ENCODE assay signal across 15 mouse cellular contexts in the genomic region with DNA sequence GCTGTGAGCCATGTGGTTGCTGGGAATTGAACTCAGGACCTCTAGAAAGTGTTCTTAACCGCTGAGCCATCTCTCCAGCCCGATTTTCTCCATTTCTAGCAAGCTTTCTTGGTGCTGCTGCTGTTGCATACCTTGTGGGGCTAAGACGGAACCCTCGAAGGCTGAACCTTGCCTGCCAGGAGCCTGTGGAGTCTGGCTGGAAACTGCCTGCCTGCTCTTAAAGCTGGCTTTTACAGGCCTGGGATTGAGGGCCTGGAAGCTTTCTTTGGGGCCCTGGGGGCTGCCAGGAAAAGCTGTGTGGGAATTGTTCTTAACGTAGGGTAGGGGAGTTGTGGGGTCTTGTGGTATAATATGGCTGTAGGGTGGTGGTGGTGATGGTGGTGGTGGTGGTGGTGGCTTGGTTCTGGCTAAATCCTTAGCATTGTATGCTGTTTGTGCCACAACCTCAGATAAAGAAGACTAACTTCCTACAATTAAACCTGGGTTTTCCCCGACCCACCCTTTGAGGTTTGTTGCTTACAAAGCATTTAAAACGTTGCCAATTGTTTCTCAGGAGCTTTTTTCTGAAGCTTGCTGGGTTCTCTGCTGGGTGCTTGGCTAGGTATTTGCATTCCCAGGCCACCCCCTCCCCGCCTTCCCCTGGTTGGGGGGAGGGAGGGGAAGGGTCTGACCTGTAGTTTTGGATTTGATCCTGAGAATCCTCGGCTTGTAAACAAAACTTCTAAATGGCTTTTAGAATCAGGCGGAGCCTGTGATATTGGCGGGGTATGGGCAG. TPM values are rescaled to one million over a fixed set of nuclear protein-coding genes. Genes with fewer than 3 reads are reported as not detected.
A peak's percentile ranks its signal among the peaks of the same experiment; 100 is the strongest.
DNase-seq lines count a peak whose midpoint lies in the region; ATAC-seq and TF ChIP-seq lines count a peak whose summit lies in the region.
"Had no signal": no experiment of that assay in that cellular context is flagged by ENCODE, and none has a peak within 500 bp of the region (broad histone marks: within the 10 kb centered on the region; RNA-seq: fewer than 3 reads in every experiment).

No protein-coding gene starts in this region.

- H3K27me3 ChIP-seq in hindbrain, postnatal 0 days (ENCODE audit: insufficient read depth, low read length): no peaks in the 10 kb centered on the region
- H3K27me3 ChIP-seq in hindbrain, embryonic 14.5 days (ENCODE audit: control insufficient read depth, insufficient read depth, low read length): peaks cover 67% of the 10 kb centered on the region
- peaks cover 29% of the 10 kb centered on the region for H3K27me3 ChIP-seq in E14TG2a.4 (ENCODE audit: insufficient read depth, low read length)
- H3K27me3 ChIP-seq in limb, embryonic 11.5 days (ENCODE audit: control insufficient read depth, insufficient read depth, low read length): no peaks in the 10 kb centered on the region
- H3K27me3 ChIP-seq: embryonic facial prominence, embryonic 15.5 days had no signal

- peak overlapping the region; percentile 41; the same call in 1 of the 2 replicates for H3K27ac ChIP-seq in hindbrain, postnatal 0 days
- H3K27ac ChIP-seq in hindbrain, embryonic 14.5 days: no peak overlapping the region
- peak overlapping the region; percentile 15; the same call in 1 of the 2 replicates for H3K27ac ChIP-seq in limb, embryonic 11.5 days (replicated peaks; ENCODE audit: low read depth, low read length)
- H3K27ac ChIP-seq: embryonic facial prominence, embryonic 15.5 days had no signal

- no peak overlapping the region for H3K4me3 ChIP-seq in hindbrain, postnatal 0 days (ENCODE audit: low read length)
- H3K4me3 ChIP-seq in hindbrain, embryonic 14.5 days (replicated peaks; ENCODE audit: low read length): no peak overlapping the region
- 0 out of 2 replicates have a peak overlapping the region, but pooled peaks have one; percentile 20 for H3K4me3 ChIP-seq in E14TG2a.4 (replicated peaks; ENCODE audit: low read length)
- no peak overlapping the region for H3K4me3 ChIP-seq in limb, embryonic 11.5 days (ENCODE audit: low read depth, low read length)
- H3K4me3 ChIP-seq: embryonic facial prominence, embryonic 15.5 days; heart, embryonic 12.5 days had no signal

- DNase-seq in hindbrain, postnatal 0 days (ENCODE audit: low spot score): no peak
- no peak for DNase-seq in hindbrain, embryonic 14.5 days (ENCODE audit: low spot score)
- DNase-seq in ES-CJ7 (ENCODE audit: low read depth, low spot score): peak; percentile 78
- DNase-seq in limb, embryonic 11.5 days (ENCODE audit: low spot score): peak; percentile 42
- DNase-seq in adrenal gland, postnatal 10 days: no peak
- no peak for DNase-seq in right cerebral cortex, postnatal 10 days (ENCODE audit: low spot score in 2 of 2)
- DNase-seq: cerebellum, adult 9-10 months; liver had no signal

- WGBS in hindbrain, postnatal 0 days: 30% methylated on average over 11 of the region's 11 CpGs
- 19% methylated on average over 11 of the region's 11 CpGs for WGBS in hindbrain, embryonic 14.5 days
- whole genome bisulfite sequencing in limb, embryonic 11.5 days: 23% methylated on average over 11 of the region's 11 CpGs

- H3K36me3 ChIP-seq in hindbrain, postnatal 0 days (ENCODE audit: insufficient read depth, low read length): no peaks in the 10 kb centered on the region
- no peaks in the 10 kb centered on the region for H3K36me3 ChIP-seq in hindbrain, embryonic 14.5 days (replicated peaks; ENCODE audit: control insufficient read depth, insufficient read depth)
- no peaks in the 10 kb centered on the region for H3K36me3 ChIP-seq in E14TG2a.4 (ENCODE audit: insufficient read depth, low read length)
- H3K36me3 ChIP-seq in limb, embryonic 11.5 days (ENCODE audit: control insufficient read depth, insufficient read depth, low read length): no peaks in the 10 kb centered on the region
- H3K36me3 ChIP-seq: embryonic facial prominence, embryonic 15.5 days; G1E; heart, embryonic 12.5 days had no signal

- no peak overlapping the region for H3K9ac ChIP-seq in hindbrain, postnatal 0 days (replicated peaks; ENCODE audit: low read length)
- no peak overlapping the region for H3K9ac ChIP-seq in hindbrain, embryonic 14.5 days
- no peak overlapping the region for H3K9ac ChIP-seq in limb, embryonic 11.5 days (ENCODE audit: low read length)
- H3K9ac ChIP-seq: embryonic facial prominence, embryonic 15.5 days had no signal

- H3K9me3 ChIP-seq in hindbrain, postnatal 0 days (ENCODE audit: low read length): no peaks in the 10 kb centered on the region
- H3K9me3 ChIP-seq in hindbrain, embryonic 14.5 days (ENCODE audit: control insufficient read depth, low read length): no peaks in the 10 kb centered on the region
- H3K9me3 ChIP-seq in E14TG2a.4 (ENCODE audit: low read length): peaks cover 10% of the 10 kb centered on the region
- H3K9me3 ChIP-seq in limb, embryonic 11.5 days (ENCODE audit: control insufficient read depth, low read length): no peaks in the 10 kb centered on the region
- H3K9me3 ChIP-seq: embryonic facial prominence, embryonic 15.5 days; G1E; heart, embryonic 12.5 days had no signal

- 0 out of 2 replicates have a peak, but pooled peaks cover 5% of the 10 kb centered on the region for H3K4me1 ChIP-seq in hindbrain, postnatal 0 days (ENCODE audit: insufficient read depth, low read length)
- 0 out of 2 replicates have a peak, but pooled peaks cover 10% of the 10 kb centered on the region for H3K4me1 ChIP-seq in hindbrain, embryonic 14.5 days (replicated peaks; ENCODE audit: control insufficient read depth, insufficient read depth, low read length)
- peaks cover 44% of the 10 kb centered on the region for H3K4me1 ChIP-seq in E14TG2a.4 (replicated peaks; ENCODE audit: low read depth, low read length)
- H3K4me1 ChIP-seq in limb, embryonic 11.5 days (ENCODE audit: control insufficient read depth, insufficient read depth, low read length): peaks cover 56% of the 10 kb centered on the region

- H3K4me2 ChIP-seq in hindbrain, postnatal 0 days (ENCODE audit: low read depth, low read length): no peak overlapping the region
- H3K4me2 ChIP-seq in hindbrain, embryonic 14.5 days (replicated peaks): no peak overlapping the region
- no peak overlapping the region for H3K4me2 ChIP-seq in limb, embryonic 11.5 days (ENCODE audit: low read depth, severe bottlenecking)
- H3K4me2 ChIP-seq: embryonic facial prominence, embryonic 15.5 days; heart, embryonic 12.5 days had no signal

- ATAC-seq in hindbrain, postnatal 0 days: no peak
- ATAC-seq in hindbrain, embryonic 14.5 days (ENCODE audit: low FRiP score): no peak
- no peak for ATAC-seq in limb, embryonic 11.5 days (ENCODE audit: insufficient number of reproducible peaks, low FRiP score, low TSS enrichment, low read depth)
- ATAC-seq: activated CD4-positive, CD25-positive, alpha-beta regulatory T cell, adult 4 months; inflammation-experienced regulatory T-cells, adult 6 months; midbrain, embryonic 16.5 days had no signal

- no peak for TF ChIP-seq CTCF in hindbrain, postnatal 0 days (IDR thresholded peaks at IDR 0.05; ENCODE audit: low read depth)
- no peak for TF ChIP-seq CTCF in E14TG2a.4 (conservative IDR thresholded peaks at IDR 0.05; ENCODE audit: low read length)

RNA-seq across cellular contexts. Expression of a gene that starts 7.9 kb away (rescaled TPM):
- 32.1 and 33.5 TPM in 2 replicates for total RNA-seq in hindbrain, postnatal 0 days (2014; rRNA removed)
- 14.7 and 15.3 TPM in 2 replicates for polyA plus RNA-seq in hindbrain, postnatal 0 days (2015; fragmentation: Nextera tagmentation; extraction: Ambion mirVana)
- 19.7 and 21.3 TPM in 2 replicates for polyA plus RNA-seq in hindbrain, embryonic 14.5 days (2014; fragmentation: Nextera tagmentation; extraction: Ambion mirVana)
- polyA plus RNA-seq in limb, embryonic 11.5 days (2014; fragmentation: Nextera tagmentation; extraction: Ambion mirVana): 37.4 and 40.8 TPM in 2 replicates
- 10 to 100 TPM; 29.8 to 39.6 TPM for total RNA-seq in adrenal gland, postnatal 10 days (2021)
- polyA plus RNA-seq: activated CD4-positive, CD25-positive, alpha-beta regulatory T cell, adult 4 months; G1E; inflammation-experienced regulatory T-cells, adult 6 months had no signal

Comparison
In these comparisons a context has a peak if more than half of its experiments do, and no peak if none do; other contexts are left out.
1. DNase-seq: peak in ES-CJ7 (single experiment) and limb, embryonic 11.5 days (single experiment); none in hindbrain, postnatal 0 days (single experiment), hindbrain, embryonic 14.5 days (single experiment), adrenal gland, postnatal 10 days (single experiment) and right cerebral cortex, postnatal 10 days (0 of 2).